Mouse (Mus musculus): ENCODE measurements at regions not wholly inside any gene's neighbourhood (a gene's known extent, or its start where the extent isn't known, plus 50 kb on each side); places are given as distances from the start of the nearest gene placed in this dataset.

- DNase-seq (ENCODE audit: low read depth, low spot score), result no peak
These were observed 115.3 kb downstream of the 1810010D01Rik start for GRCm38 (mm10) chr7:145092392-145093176.

GRCm38 (mm10) chr7:145090849-145091248, 117.1 kb downstream of the 1810010D01Rik start:
- no peak overlapping the region for H3K9ac ChIP-seq (ENCODE audit: insufficient read depth, low read depth, low read length, poor library complexity, severe bottlenecking)
- in situ Hi-C loops (cut with MboI; ENCODE audit: low sequenced_read_pairs in 2 of 2, unreplicated experiment in 2 of 2), result no loop called here
- no peak for DNase-seq (ENCODE audit: low read depth, low spot score)
- TF ChIP-seq CHD2 (IDR thresholded peaks at IDR 0.05; ENCODE audit: low read depth, low read length) (no peak), MAFK (IDR thresholded peaks at IDR 0.05; ENCODE audit: insufficient read depth, low read depth, low read length) (no peak), HCFC1 (IDR thresholded peaks at IDR 0.05; ENCODE audit: borderline replicate concordance, insufficient read depth, low read length) (no peak), ZC3H11A (IDR thresholded peaks at IDR 0.05; ENCODE audit: borderline replicate concordance, low read depth, low read length) (no peak), ZNF384 (IDR thresholded peaks at IDR 0.05; ENCODE audit: low read depth, low read length) (no peak)
- H3K4me3 ChIP-seq (ENCODE audit: insufficient read depth in 1 of 2, low read depth in 1 of 2, low read length in 2 of 2, poor library complexity in 1 of 2, severe bottlenecking in 1 of 2), result no peak overlapping the region
- peaks cover 6% of the 10 kb centered on the region in 2 experiments; a peak in 3 of 4 replicates for H3K4me1 ChIP-seq (ENCODE audit: control insufficient read depth in 2 of 2, insufficient read depth in 2 of 2, low read length in 2 of 2, poor library complexity in 1 of 2)
- H3K9me3 ChIP-seq (ENCODE audit: control insufficient read depth, insufficient read depth, low read depth, low read length), result no peaks in the 10 kb centered on the region
- H3K27ac ChIP-seq (ENCODE audit: insufficient read depth, low read depth, low read length, poor library complexity, severe bottlenecking), result no peak overlapping the region
- H3K36me3 ChIP-seq (ENCODE audit: control insufficient read depth, insufficient read depth, low read length, poor library complexity, severe bottlenecking), result no peaks in the 10 kb centered on the region

More at GRCm38 (mm10) chr7:145092392-145093176, 115.3 kb downstream of the 1810010D01Rik start:
- no peak for TF ChIP-seq MAFK (IDR thresholded peaks at IDR 0.05; ENCODE audit: insufficient read depth, low read depth, low read length)
- TF ChIP-seq ZC3H11A (IDR thresholded peaks at IDR 0.05; ENCODE audit: borderline replicate concordance, low read depth, low read length), result no peak
- Histone ChIP-seq H3K27ac (ENCODE audit: insufficient read depth, low read depth, low read length, poor library complexity, severe bottlenecking) (no peak overlapping the region), H3K9ac (ENCODE audit: insufficient read depth, low read depth, low read length, poor library complexity, severe bottlenecking) (no peak overlapping the region), H3K4me3 (ENCODE audit: insufficient read depth in 1 of 2, low read depth in 1 of 2, low read length in 2 of 2, poor library complexity in 1 of 2, severe bottlenecking in 1 of 2) (no peak overlapping the region), H3K4me1 (ENCODE audit: control insufficient read depth in 2 of 2, insufficient read depth in 2 of 2, low read length in 2 of 2, poor library complexity in 1 of 2) (peaks cover 6% of the 10 kb centered on the region in 2 experiments; a peak in 3 of 4 replicates), H3K36me3 (ENCODE audit: control insufficient read depth, insufficient read depth, low read length, poor library complexity, severe bottlenecking) (no peaks in the 10 kb centered on the region), H3K9me3 (ENCODE audit: control insufficient read depth, insufficient read depth, low read depth, low read length) (no peaks in the 10 kb centered on the region)
- in situ Hi-C loops (cut with MboI; ENCODE audit: low sequenced_read_pairs in 2 of 2, unreplicated experiment in 2 of 2), result no loop called here

GRCm38 (mm10) chr7:145089315-145089721, 118.6 kb downstream of the 1810010D01Rik start:
- H3K36me3 ChIP-seq (ENCODE audit: control insufficient read depth, insufficient read depth, low read length, poor library complexity, severe bottlenecking), result no peaks in the 10 kb centered on the region
- H3K4me1 ChIP-seq (ENCODE audit: control insufficient read depth in 2 of 2, insufficient read depth in 2 of 2, low read length in 2 of 2, poor library complexity in 1 of 2), result peaks cover 6% of the 10 kb centered on the region in 2 experiments; a peak in 3 of 4 replicates
- no peak for DNase-seq (ENCODE audit: low read depth, low spot score)
- no peak overlapping the region for H3K4me3 ChIP-seq (ENCODE audit: insufficient read depth in 1 of 2, low read depth in 1 of 2, low read length in 2 of 2, poor library complexity in 1 of 2, severe bottlenecking in 1 of 2)
- H3K27ac ChIP-seq (ENCODE audit: insufficient read depth, low read depth, low read length, poor library complexity, severe bottlenecking), result no peak overlapping the region
- in situ Hi-C loops (cut with MboI; ENCODE audit: low sequenced_read_pairs in 2 of 2, unreplicated experiment in 2 of 2), result no loop called here
- H3K9ac ChIP-seq (ENCODE audit: insufficient read depth, low read depth, low read length, poor library complexity, severe bottlenecking), result no peak overlapping the region
- TF ChIP-seq ZNF384 (IDR thresholded peaks at IDR 0.05; ENCODE audit: low read depth, low read length) (no peak), HCFC1 (IDR thresholded peaks at IDR 0.05; ENCODE audit: borderline replicate concordance, insufficient read depth, low read length) (no peak), ZC3H11A (IDR thresholded peaks at IDR 0.05; ENCODE audit: borderline replicate concordance, low read depth, low read length) (no peak), MAFK (IDR thresholded peaks at IDR 0.05; ENCODE audit: insufficient read depth, low read depth, low read length) (no peak), CHD2 (IDR thresholded peaks at IDR 0.05; ENCODE audit: low read depth, low read length) (no peak)
- H3K9me3 ChIP-seq (ENCODE audit: control insufficient read depth, insufficient read depth, low read depth, low read length), result no peaks in the 10 kb centered on the region

GRCm38 (mm10) chr7:145088655-145089054, 119.3 kb downstream of the 1810010D01Rik start:
- in situ Hi-C loops (cut with MboI; ENCODE audit: low sequenced_read_pairs in 2 of 2, unreplicated experiment in 2 of 2), result no loop called here
- no peak for TF ChIP-seq HCFC1 (IDR thresholded peaks at IDR 0.05; ENCODE audit: borderline replicate concordance, insufficient read depth, low read length)

GRCm38 (mm10) chr7:145087790-145088189, 120.1 kb downstream of the 1810010D01Rik start:
- no peak for DNase-seq (ENCODE audit: low read depth, low spot score)
- in situ Hi-C loops (cut with MboI; ENCODE audit: low sequenced_read_pairs in 2 of 2, unreplicated experiment in 2 of 2), result no loop called here

More at GRCm38 (mm10) chr7:145088655-145089054, 119.3 kb downstream of the 1810010D01Rik start:
- Histone ChIP-seq H3K4me1 (ENCODE audit: control insufficient read depth in 2 of 2, insufficient read depth in 2 of 2, low read length in 2 of 2, poor library complexity in 1 of 2) (peaks cover 6% of the 10 kb centered on the region in 2 experiments; a peak in 3 of 4 replicates), H3K36me3 (ENCODE audit: control insufficient read depth, insufficient read depth, low read length, poor library complexity, severe bottlenecking) (no peaks in the 10 kb centered on the region), H3K4me3 (ENCODE audit: insufficient read depth in 1 of 2, low read depth in 1 of 2, low read length in 2 of 2, poor library complexity in 1 of 2, severe bottlenecking in 1 of 2) (no peak overlapping the region), H3K9ac (ENCODE audit: insufficient read depth, low read depth, low read length, poor library complexity, severe bottlenecking) (no peak overlapping the region), H3K9me3 (ENCODE audit: control insufficient read depth, insufficient read depth, low read depth, low read length) (no peaks in the 10 kb centered on the region), H3K27ac (ENCODE audit: insufficient read depth, low read depth, low read length, poor library complexity, severe bottlenecking) (no peak overlapping the region)
- no peak for DNase-seq (ENCODE audit: low read depth, low spot score)

More at GRCm38 (mm10) chr7:145087790-145088189, 120.1 kb downstream of the 1810010D01Rik start:
- Histone ChIP-seq H3K9me3 (ENCODE audit: control insufficient read depth, insufficient read depth, low read depth, low read length) (no peaks in the 10 kb centered on the region), H3K36me3 (ENCODE audit: control insufficient read depth, insufficient read depth, low read length, poor library complexity, severe bottlenecking) (no peaks in the 10 kb centered on the region), H3K4me1 (ENCODE audit: control insufficient read depth in 2 of 2, insufficient read depth in 2 of 2, low read length in 2 of 2, poor library complexity in 1 of 2) (peaks cover 5 to 6% of the 10 kb centered on the region in 2 experiments; a peak in 3 of 4 replicates), H3K4me3 (ENCODE audit: insufficient read depth in 1 of 2, low read depth in 1 of 2, low read length in 2 of 2, poor library complexity in 1 of 2, severe bottlenecking in 1 of 2) (no peak overlapping the region), H3K9ac (ENCODE audit: insufficient read depth, low read depth, low read length, poor library complexity, severe bottlenecking) (no peak overlapping the region), H3K27ac (ENCODE audit: insufficient read depth, low read depth, low read length, poor library complexity, severe bottlenecking) (no peak overlapping the region)
- TF ChIP-seq CHD2 (IDR thresholded peaks at IDR 0.05; ENCODE audit: low read depth, low read length), result no peak
- TF ChIP-seq MAFK (IDR thresholded peaks at IDR 0.05; ENCODE audit: insufficient read depth, low read depth, low read length), result no peak
- TF ChIP-seq ZNF384 (IDR thresholded peaks at IDR 0.05; ENCODE audit: low read depth, low read length), result no peak
- no peak for TF ChIP-seq HCFC1 (IDR thresholded peaks at IDR 0.05; ENCODE audit: borderline replicate concordance, insufficient read depth, low read length)
- no peak for TF ChIP-seq ZC3H11A (IDR thresholded peaks at IDR 0.05; ENCODE audit: borderline replicate concordance, low read depth, low read length)
